Mouse (Mus musculus) lung, postnatal 14 days (tissue): ENCODE data around the gene Srf.

Source experiments
- DNase-seq: peaks from one replicate; pipeline ENCODE4 v3.0.0; 2021

Gene Srf

DNA sequence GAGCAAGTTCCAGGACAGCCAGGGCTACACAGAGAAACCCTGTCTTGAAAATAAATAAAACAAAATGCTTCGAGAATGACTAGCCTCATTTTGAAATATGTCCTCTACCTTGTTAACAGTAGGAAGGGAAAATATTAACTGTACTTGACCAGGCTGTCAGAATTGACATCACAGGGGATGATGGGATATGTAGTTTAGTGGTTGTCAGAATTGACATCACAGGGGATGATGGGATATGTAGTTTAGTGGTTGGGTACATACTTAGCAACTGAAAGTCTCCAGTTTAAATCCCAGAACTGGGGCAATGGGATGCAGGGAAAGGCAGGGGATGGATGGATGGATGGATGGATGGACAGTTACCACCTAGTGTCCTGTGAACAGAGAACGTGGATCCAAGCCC, 42.6 kb downstream of the Srf start:
- DNase-seq, result no peak

- DNase-seq, result no peak
These were observed 44.8 kb downstream of the Srf start for GRCm38 (mm10) chr17:46511059-46511710.

DNA sequence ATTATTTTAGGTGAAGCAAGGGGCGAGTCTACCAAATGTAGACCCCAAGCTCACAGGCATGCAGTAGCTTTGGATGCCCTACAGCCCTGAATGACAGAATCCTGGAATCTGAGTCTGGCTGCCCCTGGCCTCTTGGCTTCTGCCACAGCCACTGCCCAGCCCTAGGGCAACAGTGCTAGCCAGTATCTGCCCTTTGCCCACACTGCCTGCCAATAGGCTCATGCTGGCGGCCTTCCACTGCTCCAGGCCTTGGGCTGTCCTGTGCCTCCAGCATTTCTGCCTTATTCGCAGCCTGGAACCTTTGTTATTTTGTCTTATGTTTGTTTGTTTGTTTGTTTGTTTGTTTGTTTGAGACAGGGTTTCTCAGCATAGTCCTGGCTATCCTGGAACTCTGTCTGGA, 50.4 kb downstream of the Srf start:
- DNase-seq, result no peak

DNA sequence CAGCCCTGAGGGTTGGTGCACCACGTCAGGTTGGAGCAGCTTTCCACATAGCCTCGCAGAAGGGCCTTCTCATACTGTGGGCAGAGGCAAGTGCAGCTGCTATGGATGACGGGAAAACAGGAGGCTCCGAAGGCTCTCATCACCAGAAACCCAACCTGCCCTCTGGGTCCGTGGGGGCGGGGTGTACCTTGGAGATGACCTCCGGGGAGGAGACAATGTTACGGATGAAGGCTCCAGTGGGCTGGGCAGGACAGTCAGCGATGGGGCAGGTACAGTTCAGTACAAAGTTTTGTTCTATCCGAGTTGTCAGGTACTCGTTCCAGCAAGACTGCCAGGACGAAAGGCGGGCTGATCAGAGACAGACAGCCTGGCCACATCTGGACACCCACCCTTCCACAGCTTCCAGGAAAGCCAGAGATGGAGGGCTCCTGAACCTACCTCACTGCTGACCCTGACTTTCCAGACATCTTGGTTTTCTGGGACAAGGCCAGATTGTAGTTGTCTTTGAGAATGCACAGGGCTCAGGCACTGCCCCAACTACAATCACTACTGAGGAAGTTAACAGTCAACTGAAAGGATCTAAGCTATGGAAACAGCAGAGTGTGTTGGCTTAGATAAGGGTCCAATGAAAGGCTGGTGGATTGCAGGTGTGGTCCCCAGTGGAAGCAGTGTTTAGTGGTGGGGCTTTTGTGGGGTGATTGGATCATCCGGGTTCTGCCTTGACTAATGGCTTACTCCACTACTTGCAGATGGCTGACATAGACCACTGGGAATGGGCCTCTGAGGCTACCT, 51.9 kb downstream of the Srf start:
- no peak for DNase-seq

DNA sequence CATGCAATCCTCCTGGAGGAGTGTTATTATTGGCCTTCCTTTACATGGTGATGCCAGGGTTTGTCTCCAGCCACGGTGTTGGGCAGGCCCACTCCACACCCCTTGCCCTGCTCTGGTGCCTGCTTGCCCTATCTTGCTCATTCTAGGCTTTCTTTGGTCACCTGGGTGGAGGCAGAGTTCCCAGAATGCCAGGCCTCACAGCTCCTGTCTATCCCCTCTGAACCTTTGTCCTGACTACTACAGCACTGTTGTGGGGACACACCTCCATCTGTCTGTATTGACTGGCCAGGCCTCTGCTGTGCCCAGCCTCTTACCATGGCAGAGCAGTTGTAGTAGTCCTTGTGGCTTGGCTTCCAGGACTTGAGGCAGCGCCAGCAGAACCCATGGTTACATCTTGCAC, 53.2 kb downstream of the Srf start:
- DNase-seq, result no peak
